Mouse (Mus musculus) layer of hippocampus, postnatal 36 days (tissue): ENCODE measurements at regions not wholly inside any gene's neighbourhood (a gene's known extent, or its start where the extent isn't known, plus 50 kb on each side); places are given as distances from the start of the nearest gene placed in this dataset.

Source experiments
- DNase-seq, 2 experiments: peaks; one replicate each; pipeline ENCODE4 v3.0.0; 2022

GRCm38 (mm10) chr5:126186111-126186510 is 654.5 kb downstream of the Tmem132b start:
- DNase-seq: no peak

- DNase-seq: peak; percentile 39 to 43
These were observed 668.3 kb downstream of the Tmem132b start for GRCm38 (mm10) chr5:126199876-126200275.

GRCm38 (mm10) chr5:126201535-126201934 is 670.0 kb downstream of the Tmem132b start:
- DNase-seq: no peak

GRCm38 (mm10) chr5:126201996-126202395 is 670.4 kb downstream of the Tmem132b start:
- DNase-seq: no peak

- DNase-seq: peak; percentile 33 to 36
These were observed 685.4 kb downstream of the Tmem132b start for GRCm38 (mm10) chr5:126217016-126217415.

GRCm38 (mm10) chr5:126217746-126218145 is 686.2 kb downstream of the Tmem132b start:
- no peak for DNase-seq

GRCm38 (mm10) chr5:126223696-126224095 is 692.1 kb downstream of the Tmem132b start:
- no peak for DNase-seq

GRCm38 (mm10) chr5:126230768-126231167 is 699.2 kb downstream of the Tmem132b start:
- no peak for DNase-seq

- DNase-seq: peak; percentile 70 to 78
These were observed 706.5 kb downstream of the Tmem132b start for GRCm38 (mm10) chr5:126238071-126238470.

GRCm38 (mm10) chr5:126245776-126246175 is 714.2 kb downstream of the Tmem132b start:
- DNase-seq: no peak

GRCm38 (mm10) chr5:126250331-126250730 is 718.8 kb downstream of the Tmem132b start:
- DNase-seq: no peak

GRCm38 (mm10) chr5:126254661-126255060 is 723.1 kb downstream of the Tmem132b start:
- no peak for DNase-seq

- no peak for DNase-seq
These were observed 726.3 kb downstream of the Tmem132b start for GRCm38 (mm10) chr5:126257860-126258259.

- no peak for DNase-seq
These were observed 734.9 kb downstream of the Tmem132b start for GRCm38 (mm10) chr5:126266471-126266870.

- DNase-seq: no peak
These were observed 735.5 kb downstream of the Tmem132b start for GRCm38 (mm10) chr5:126266929-126267609.

- DNase-seq: peak; percentile 33 to 42
These were observed 737.0 kb downstream of the Tmem132b start for GRCm38 (mm10) chr5:126268592-126268991.

- no peak for DNase-seq
These were observed 742.7 kb downstream of the Tmem132b start for GRCm38 (mm10) chr5:126274316-126274715.

- no peak for DNase-seq
These were observed 749.6 kb downstream of the Tmem132b start for GRCm38 (mm10) chr5:126281057-126281728.

- DNase-seq: no peak
These were observed 750.2 kb downstream of the Tmem132b start for GRCm38 (mm10) chr5:126281782-126282181.

GRCm38 (mm10) chr5:126324847-126325246 is 793.3 kb downstream of the Tmem132b start:
- DNase-seq: no peak

GRCm38 (mm10) chr5:126328276-126328675 is 796.7 kb downstream of the Tmem132b start:
- no peak for DNase-seq

- DNase-seq: no peak
These were observed 803.5 kb downstream of the Tmem132b start for GRCm38 (mm10) chr5:126335091-126335490.

- DNase-seq: no peak
These were observed 804.3 kb downstream of the Tmem132b start for GRCm38 (mm10) chr5:126335553-126336520.
